Mouse (Mus musculus): ENCODE results near the gene Rap1a. TPM values are rescaled to one million over a fixed set of nuclear protein-coding genes. Genes with fewer than 3 reads are reported as not detected.

Rap1a gene
- polyA plus RNA-seq, 1 experiment from 2014 or later = 165 TPM

- H3K27me3 ChIP-seq = peaks cover 25% of the 10 kb centered on the region
- DNase-seq (ENCODE audit: low read depth, low spot score) (no peak), ATAC-seq (no peak)
- no peak for TF ChIP-seq CTCF (IDR thresholded peaks at IDR 0.05)
- in situ Hi-C loops (cut with MboI; ENCODE audit: low pct_unique_long_range_greater_than_20kb) = no loop called here
- ChIA-PET POLR2A (no interaction called here), CTCF (no interaction called here)
Measured at GRCm38 (mm10) chr3:105823609-105824008, 22.5 kb upstream of the Rap1a start.

DNA sequence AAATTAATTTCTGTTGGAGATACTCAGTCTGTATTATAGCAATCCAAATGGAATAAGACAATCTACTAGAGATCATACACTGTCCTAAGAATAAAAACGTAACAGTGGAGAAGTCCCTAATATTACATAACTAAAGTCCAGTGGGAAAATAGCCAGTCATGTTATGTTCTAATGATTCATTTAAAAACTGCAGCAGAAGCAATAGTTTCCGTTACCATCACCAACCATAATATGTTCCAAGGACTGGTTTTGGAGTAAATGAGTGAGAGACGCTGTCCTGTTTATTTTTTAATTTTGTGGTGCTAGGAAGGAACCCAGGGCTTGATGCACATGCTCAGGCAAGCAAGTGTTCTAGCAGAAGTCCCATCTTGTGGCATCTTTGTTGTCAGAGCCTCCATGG is 20.4 kb upstream of the Rap1a start:
- peaks cover 22% of the 10 kb centered on the region for H3K27me3 ChIP-seq
- ChIA-PET CTCF (no interaction called here), POLR2A (no interaction called here)
- ATAC-seq = no peak
- in situ Hi-C loops (cut with MboI; ENCODE audit: low pct_unique_long_range_greater_than_20kb) = no loop called here
- DNase-seq (ENCODE audit: low read depth, low spot score) = no peak
- TF ChIP-seq CTCF (IDR thresholded peaks at IDR 0.05) = no peak

GRCm38 (mm10) chr3:105820272-105820671 is 19.1 kb upstream of the Rap1a start:
- ATAC-seq = no peak
- in situ Hi-C loops (cut with MboI; ENCODE audit: low pct_unique_long_range_greater_than_20kb) = no loop called here
- H3K27me3 ChIP-seq = peaks cover 22% of the 10 kb centered on the region
- CTCF ChIA-PET = interaction anchor here (1.4 kb wide), 1 partner anchor 9 kb away, joined by 3 read pairs; no protein-coding TSS in a partner anchor
- TF ChIP-seq CTCF (IDR thresholded peaks at IDR 0.05) = no peak
- no peak for DNase-seq (ENCODE audit: low read depth, low spot score)
- POLR2A ChIA-PET = interaction anchor here (0.6 kb wide), 1 partner anchor 590 kb away, joined by 3 read pairs; no protein-coding TSS in a partner anchor

DNA sequence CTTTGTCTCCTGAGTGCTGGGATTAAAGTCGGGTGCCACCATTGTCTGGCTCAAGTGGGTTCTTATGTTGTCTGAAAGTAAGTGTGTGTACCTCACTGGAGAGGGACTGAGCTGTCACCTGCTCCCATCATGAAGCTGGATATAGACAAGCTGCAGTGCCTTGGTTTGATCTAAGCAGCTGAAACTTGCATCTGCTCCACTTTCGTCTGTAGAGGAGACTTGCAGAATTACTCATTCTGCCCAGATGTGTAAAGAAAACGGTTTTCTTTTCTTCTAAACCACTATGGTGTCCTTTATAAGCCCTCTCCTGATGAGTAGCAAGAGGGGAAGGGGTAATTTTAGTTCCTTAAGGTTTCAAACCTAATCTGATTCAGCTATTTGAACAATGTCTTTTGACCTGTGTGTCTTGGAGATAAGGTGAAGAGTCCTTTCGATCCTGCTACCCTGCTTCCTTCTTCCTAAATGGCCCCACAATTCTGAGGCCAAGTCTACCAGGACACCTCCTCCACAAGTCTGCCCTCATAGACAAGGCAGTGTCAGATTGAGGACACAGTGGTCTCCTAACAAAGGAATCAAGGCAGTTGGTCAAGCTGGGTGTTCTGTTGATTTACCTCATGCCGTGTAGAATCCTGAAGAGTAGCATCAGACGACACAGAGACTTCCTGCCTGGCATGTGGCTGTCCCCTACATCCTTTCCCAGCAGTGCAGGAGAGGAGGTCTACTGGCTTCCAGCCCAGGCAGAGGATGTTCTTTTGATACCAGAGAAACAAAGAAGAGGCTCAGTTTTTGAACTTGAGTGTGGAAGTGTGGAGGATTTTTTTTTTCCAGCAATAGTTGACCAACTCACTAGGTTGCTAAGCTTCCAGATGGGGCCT is 17.2 kb upstream of the Rap1a start:
- ChIA-PET CTCF (interaction anchor here (1.4 to 1.6 kb wide), 3 partner anchors 9 to 12 kb away, joined by 3 read pairs; no protein-coding TSS in a partner anchor), POLR2A (interaction anchor here (0.6 kb wide), 1 partner anchor 46 kb away, joined by 3 read pairs; no protein-coding TSS in a partner anchor)
- no peak for DNase-seq (ENCODE audit: low read depth, low spot score)
- H3K27me3 ChIP-seq = peaks cover 22% of the 10 kb centered on the region
- TF ChIP-seq CTCF (IDR thresholded peaks at IDR 0.05) = no peak
- in situ Hi-C loops (cut with MboI; ENCODE audit: low pct_unique_long_range_greater_than_20kb) = no loop called here
- no peak for ATAC-seq

- POLR2A ChIA-PET = no interaction called here
- TF ChIP-seq CTCF (IDR thresholded peaks at IDR 0.05) = no peak
- no peak for ATAC-seq
Measured at GRCm38 (mm10) chr3:105816089-105816488, 15.0 kb upstream of the Rap1a start.

DNA sequence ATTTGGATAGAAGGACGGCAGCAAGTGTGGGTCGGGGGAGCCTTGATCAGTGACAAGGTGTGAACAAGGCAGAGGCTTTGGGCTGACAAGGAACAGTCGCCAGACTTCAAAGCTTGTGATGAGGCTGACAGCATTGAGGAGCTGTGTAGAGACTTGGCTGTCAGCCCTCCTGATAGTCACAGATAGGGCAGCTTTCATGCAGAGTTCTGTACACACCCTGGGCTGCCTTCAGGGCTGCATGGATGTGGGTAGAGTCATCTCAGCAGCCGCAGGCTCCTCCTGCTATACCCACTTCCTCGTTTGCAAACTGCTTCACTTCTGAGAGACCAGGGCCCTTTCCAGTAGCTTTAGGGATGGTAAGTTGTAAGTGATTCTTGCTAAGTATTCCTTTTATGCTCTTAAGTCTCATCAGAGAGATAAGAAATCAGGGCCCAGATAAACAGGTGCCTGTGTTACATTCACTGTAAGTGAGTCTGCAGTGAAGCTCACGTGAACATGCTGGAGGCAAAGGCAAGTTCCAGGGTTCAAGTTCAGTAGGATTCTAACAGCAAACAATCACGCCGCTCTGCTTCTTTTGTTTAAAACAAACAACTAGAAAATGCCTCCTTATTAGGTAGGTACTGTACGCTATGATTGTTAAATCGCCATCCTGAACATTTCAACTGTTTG is 14.2 kb upstream of the Rap1a start:
- POLR2A ChIA-PET = no interaction called here
- CTCF ChIA-PET = no interaction called here
- H3K27me3 ChIP-seq = peaks cover 17% of the 10 kb centered on the region
- no peak for TF ChIP-seq CTCF (IDR thresholded peaks at IDR 0.05)
- in situ Hi-C loops (cut with MboI; ENCODE audit: low pct_unique_long_range_greater_than_20kb) = no loop called here
- ATAC-seq = no peak
- DNase-seq (ENCODE audit: low read depth, low spot score) = no peak

More at GRCm38 (mm10) chr3:105816089-105816488, 15.0 kb upstream of the Rap1a start:
- in situ Hi-C loops (cut with MboI; ENCODE audit: low pct_unique_long_range_greater_than_20kb) = no loop called here
- CTCF ChIA-PET = no interaction called here
- no peak for DNase-seq (ENCODE audit: low read depth, low spot score)
- peaks cover 22% of the 10 kb centered on the region for H3K27me3 ChIP-seq

DNA sequence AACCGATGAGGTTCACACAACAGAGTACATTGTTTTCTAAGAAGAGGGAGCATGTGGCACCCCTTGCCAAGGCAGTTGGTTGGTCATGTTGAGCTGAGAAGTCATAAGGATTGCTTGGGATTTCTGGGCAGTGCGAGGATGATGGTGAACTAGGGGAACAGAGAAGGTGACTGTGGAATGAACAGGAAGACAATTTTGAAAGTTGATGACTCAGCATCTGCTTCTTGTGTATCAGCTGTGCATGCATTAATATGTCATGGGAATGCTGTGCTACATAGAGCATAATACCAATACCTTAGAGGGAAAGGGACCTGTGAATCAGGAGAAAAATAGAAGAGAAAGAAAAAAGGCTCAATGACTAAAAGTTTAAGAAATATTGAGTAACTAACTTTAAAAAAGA is 10.0 kb upstream of the Rap1a start:
- peaks cover 3% of the 10 kb centered on the region for H3K27me3 ChIP-seq
- ChIA-PET CTCF (interaction anchor here (1.4 kb wide), 1 partner anchor 32 kb away, joined by 3 read pairs; no protein-coding TSS in a partner anchor), POLR2A (no interaction called here)
- TF ChIP-seq CTCF (IDR thresholded peaks at IDR 0.05) = no peak
- in situ Hi-C loops (cut with MboI; ENCODE audit: low pct_unique_long_range_greater_than_20kb) = no loop called here
- DNase-seq (ENCODE audit: low read depth, low spot score) (no peak), ATAC-seq (no peak)

- ATAC-seq (no peak), DNase-seq (ENCODE audit: low read depth, low spot score) (no peak)
- peaks cover 3% of the 10 kb centered on the region for H3K27me3 ChIP-seq
- no peak for TF ChIP-seq CTCF (IDR thresholded peaks at IDR 0.05)
- ChIA-PET CTCF (interaction anchor here (0.8 to 1.5 kb wide), 4 partner anchors 10 to 87 kb away, joined by 3 to 4 read pairs (median 3); no protein-coding TSS in a partner anchor), POLR2A (no interaction called here)
- in situ Hi-C loops (cut with MboI; ENCODE audit: low pct_unique_long_range_greater_than_20kb) = no loop called here
Measured at GRCm38 (mm10) chr3:105808179-105809037, 7.3 kb upstream of the Rap1a start.

GRCm38 (mm10) chr3:105807672-105808071 is 6.5 kb upstream of the Rap1a start:
- ATAC-seq = no peak
- DNase-seq (ENCODE audit: low read depth, low spot score) = no peak
- TF ChIP-seq CTCF (IDR thresholded peaks at IDR 0.05) = no peak
- ChIA-PET POLR2A (no interaction called here), CTCF (interaction anchor here (0.9 to 1.5 kb wide), 3 partner anchors 35 to 88 kb away, joined by 3 to 4 read pairs (median 3); no protein-coding TSS in a partner anchor)
- peaks cover 3% of the 10 kb centered on the region for H3K27me3 ChIP-seq
- in situ Hi-C loops (cut with MboI; ENCODE audit: low pct_unique_long_range_greater_than_20kb) = no loop called here
